Mouse (Mus musculus): ENCODE results near the gene Fosb. TPM values are rescaled to one million over a fixed set of nuclear protein-coding genes. Genes with fewer than 3 reads are reported as not detected.

The Fosb gene
- polyA plus RNA-seq, 1 experiment from 2014 or later = 0.24 TPM

GRCm38 (mm10) chr7:19265928-19266822, 43.7 kb downstream of the Fosb start:
- peaks cover 63% of the 10 kb centered on the region for H3K36me3 ChIP-seq
- H3K4me3 ChIP-seq = 0 out of 2 replicates have a peak overlapping the region, but pooled peaks have one; percentile 27
- H3K27ac ChIP-seq = peak overlapping the region; percentile 56; the same call in 1 of the 2 replicates
- no peak for DNase-seq (ENCODE audit: low spot score)
- no peaks in the 10 kb centered on the region for H3K27me3 ChIP-seq (ENCODE audit: insufficient read depth, poor library complexity, severe bottlenecking)
- peaks cover 57% of the 10 kb centered on the region for H3K4me1 ChIP-seq
- 72% methylated on average over 10 of the region's 10 CpGs for WGBS
- H3K9me3 ChIP-seq = no peaks in the 10 kb centered on the region

GRCm38 (mm10) chr7:19265147-19265546, 44.7 kb downstream of the Fosb start:
- no peaks in the 10 kb centered on the region for H3K9me3 ChIP-seq
- H3K4me1 ChIP-seq = peaks cover 57% of the 10 kb centered on the region
- peak; percentile 76 for DNase-seq (ENCODE audit: low spot score)
- no peaks in the 10 kb centered on the region for H3K27me3 ChIP-seq (ENCODE audit: insufficient read depth, poor library complexity, severe bottlenecking)
- peak overlapping the region; percentile 56 for H3K27ac ChIP-seq
- peak overlapping the region; percentile 19 for H3K4me3 ChIP-seq
- H3K36me3 ChIP-seq = peaks cover 73% of the 10 kb centered on the region
- 27% methylated on average over 7 of the region's 7 CpGs for WGBS

GRCm38 (mm10) chr7:19258336-19258735, 51.5 kb downstream of the Fosb start:
- Histone ChIP-seq H3K9me3 (no peaks in the 10 kb centered on the region; the same call in 1 of the 2 replicates), H3K4me3 (no peak overlapping the region), H3K27ac (no peak overlapping the region), H3K4me1 (peaks cover 9% of the 10 kb centered on the region; the same call in 1 of the 2 replicates), H3K27me3 (ENCODE audit: insufficient read depth, poor library complexity, severe bottlenecking) (no peaks in the 10 kb centered on the region), H3K36me3 (peaks cover 87% of the 10 kb centered on the region)
- no peak for DNase-seq (ENCODE audit: low spot score)
- 86% methylated on average over 3 of the region's 3 CpGs for WGBS

- Histone ChIP-seq H3K36me3 (peaks cover 79% of the 10 kb centered on the region), H3K4me3 (no peak overlapping the region), H3K9me3 (no peaks in the 10 kb centered on the region; the same call in 1 of the 2 replicates), H3K27me3 (ENCODE audit: insufficient read depth, poor library complexity, severe bottlenecking) (no peaks in the 10 kb centered on the region), H3K4me1 (peaks cover 9% of the 10 kb centered on the region; the same call in 1 of the 2 replicates), H3K27ac (no peak overlapping the region)
- 36% methylated on average over 11 of the region's 11 CpGs for WGBS
- peak; percentile 93 for DNase-seq (ENCODE audit: low spot score)
Measured at GRCm38 (mm10) chr7:19257390-19258022, 52.3 kb downstream of the Fosb start.

GRCm38 (mm10) chr7:19256567-19256966, 53.3 kb downstream of the Fosb start:
- Histone ChIP-seq H3K36me3 (peaks cover 70% of the 10 kb centered on the region), H3K27ac (no peak overlapping the region), H3K4me3 (no peak overlapping the region), H3K27me3 (ENCODE audit: insufficient read depth, poor library complexity, severe bottlenecking) (no peaks in the 10 kb centered on the region), H3K4me1 (peaks cover 9% of the 10 kb centered on the region; the same call in 1 of the 2 replicates), H3K9me3 (no peaks in the 10 kb centered on the region; the same call in 1 of the 2 replicates)
- WGBS = 86% methylated on average over 7 of the region's 7 CpGs
- no peak for DNase-seq (ENCODE audit: low spot score)

- Histone ChIP-seq H3K9me3 (no peaks in the 10 kb centered on the region; the same call in 1 of the 2 replicates), H3K4me1 (peaks cover 9% of the 10 kb centered on the region; the same call in 1 of the 2 replicates), H3K27ac (no peak overlapping the region), H3K27me3 (ENCODE audit: insufficient read depth, poor library complexity, severe bottlenecking) (no peaks in the 10 kb centered on the region), H3K36me3 (peaks cover 58% of the 10 kb centered on the region), H3K4me3 (0 out of 2 replicates have a peak overlapping the region, but pooled peaks have one; percentile 12)
- DNase-seq (ENCODE audit: low spot score) = no peak
- WGBS = 84% methylated on average over 17 of the region's 17 CpGs
Measured at GRCm38 (mm10) chr7:19255395-19255794, 54.5 kb downstream of the Fosb start.

GRCm38 (mm10) chr7:19253437-19253836, 56.4 kb downstream of the Fosb start:
- H3K4me3 ChIP-seq = no peak overlapping the region
- no peak for DNase-seq (ENCODE audit: low spot score)
- WGBS = 58% methylated on average over 5 of the region's 5 CpGs
- H3K9me3 ChIP-seq = no peaks in the 10 kb centered on the region; the same call in 1 of the 2 replicates
- no peak overlapping the region for H3K27ac ChIP-seq
- H3K4me1 ChIP-seq = peaks cover 9% of the 10 kb centered on the region; the same call in 1 of the 2 replicates
- H3K27me3 ChIP-seq (ENCODE audit: insufficient read depth, poor library complexity, severe bottlenecking) = no peaks in the 10 kb centered on the region
- H3K36me3 ChIP-seq = peaks cover 41% of the 10 kb centered on the region

Other genes starting within 250 kb of the Fosb start
- gene Dmwd, start 233.8 kb downstream of the Fosb start, polyA plus RNA-seq (2016; fragmentation: Nextera tagmentation; extraction: Ambion mirVana) = 14.8 and 18.0 TPM in 2 replicates
- 16.9 and 17.7 TPM in 2 replicates for gene Dmpk, start 226.2 kb downstream of the Fosb start, polyA plus RNA-seq (2016; fragmentation: Nextera tagmentation; extraction: Ambion mirVana)
- gene Six5, start 215.5 kb downstream of the Fosb start, polyA plus RNA-seq (2016; fragmentation: Nextera tagmentation; extraction: Ambion mirVana) = 5.7 and 6.1 TPM in 2 replicates
- 1.7 and 2.1 TPM in 2 replicates for gene Gm4969, start 191.7 kb downstream of the Fosb start, polyA plus RNA-seq (2016; fragmentation: Nextera tagmentation; extraction: Ambion mirVana)
- gene Fbxo46, start 190.2 kb downstream of the Fosb start, polyA plus RNA-seq (2016; fragmentation: Nextera tagmentation; extraction: Ambion mirVana) = 12.2 and 13.1 TPM in 2 replicates
- gene Qpctl, start 160.8 kb downstream of the Fosb start, polyA plus RNA-seq (2016; fragmentation: Nextera tagmentation; extraction: Ambion mirVana) = 10.8 and 12.1 TPM in 2 replicates
- 132 and 142 TPM in 2 replicates for gene Snrpd2, start 160.3 kb downstream of the Fosb start, polyA plus RNA-seq (2016; fragmentation: Nextera tagmentation; extraction: Ambion mirVana)
- 9.7 and 12.8 TPM in 2 replicates for gene Gipr, start 143.9 kb downstream of the Fosb start, polyA plus RNA-seq (2016; fragmentation: Nextera tagmentation; extraction: Ambion mirVana)
- gene Eml2, start 133.6 kb downstream of the Fosb start, polyA plus RNA-seq (2016; fragmentation: Nextera tagmentation; extraction: Ambion mirVana) = 12.2 and 14.2 TPM in 2 replicates
- 1.0 and 1.8 TPM in 2 replicates for gene Gpr4, start 97.5 kb downstream of the Fosb start, polyA plus RNA-seq (2016; fragmentation: Nextera tagmentation; extraction: Ambion mirVana)
- 46.8 and 47.9 TPM in 2 replicates for gene Opa3, start 81.7 kb downstream of the Fosb start, polyA plus RNA-seq (2016; fragmentation: Nextera tagmentation; extraction: Ambion mirVana)
- gene Vasp, start 38.2 kb downstream of the Fosb start, polyA plus RNA-seq (2016; fragmentation: Nextera tagmentation; extraction: Ambion mirVana) = 99.0 and 112 TPM in 2 replicates
- 0.13 TPM in 1 of 2 replicates, not detected in the other for gene Ppm1n, start 30.0 kb downstream of the Fosb start, polyA plus RNA-seq (2016; fragmentation: Nextera tagmentation; extraction: Ambion mirVana)
- 22.4 and 26.0 TPM in 2 replicates for gene Rtn2, start 27.4 kb downstream of the Fosb start, polyA plus RNA-seq (2016; fragmentation: Nextera tagmentation; extraction: Ambion mirVana)
- 74.0 and 84.2 TPM in 2 replicates for gene Ercc1, start 34.7 kb upstream of the Fosb start, polyA plus RNA-seq (2016; fragmentation: Nextera tagmentation; extraction: Ambion mirVana)
- 23.2 and 27.8 TPM in 2 replicates for gene Cd3eap, start 49.4 kb upstream of the Fosb start, polyA plus RNA-seq (2016; fragmentation: Nextera tagmentation; extraction: Ambion mirVana)
- gene Ppp1r13l, start 49.7 kb upstream of the Fosb start, polyA plus RNA-seq (2016; fragmentation: Nextera tagmentation; extraction: Ambion mirVana) = 12.0 and 16.2 TPM in 2 replicates
- 19.2 and 19.3 TPM in 2 replicates for gene Ercc2, start 72.0 kb upstream of the Fosb start, polyA plus RNA-seq (2016; fragmentation: Nextera tagmentation; extraction: Ambion mirVana)
- 4.4 and 5.8 TPM in 2 replicates for gene Klc3, start 94.1 kb upstream of the Fosb start, polyA plus RNA-seq (2016; fragmentation: Nextera tagmentation; extraction: Ambion mirVana)
- gene Ckm, start 94.7 kb upstream of the Fosb start, polyA plus RNA-seq (2016; fragmentation: Nextera tagmentation; extraction: Ambion mirVana) = 3.6 and 9.8 TPM in 2 replicates
- 7.0 and 8.9 TPM in 2 replicates for gene Mark4, start 148.8 kb upstream of the Fosb start, polyA plus RNA-seq (2016; fragmentation: Nextera tagmentation; extraction: Ambion mirVana)
- gene Exoc3l2, start 153.3 kb upstream of the Fosb start, polyA plus RNA-seq (2016; fragmentation: Nextera tagmentation; extraction: Ambion mirVana) = 1.8 and 2.5 TPM in 2 replicates
- gene Bloc1s3, start 198.3 kb upstream of the Fosb start, polyA plus RNA-seq (2016; fragmentation: Nextera tagmentation; extraction: Ambion mirVana) = 1.5 and 2.0 TPM in 2 replicates
- 95.3 and 107 TPM in 2 replicates for gene Trappc6a, start 198.3 kb upstream of the Fosb start, polyA plus RNA-seq (2016; fragmentation: Nextera tagmentation; extraction: Ambion mirVana)
- gene Nkpd1, start 207.8 kb upstream of the Fosb start, polyA plus RNA-seq (2016; fragmentation: Nextera tagmentation; extraction: Ambion mirVana) = 0.09 and 0.14 TPM in 2 replicates